Mouse (Mus musculus) liver, adult 10 weeks (tissue): Measurements from ENCODE around the gene Gm765. TPM values are rescaled to one million over a fixed set of nuclear protein-coding genes. Genes with fewer than 3 reads are reported as not detected.

Experiments used
- polyA plus RNA-seq: library from polyadenylated mRNA; stranded (reverse); fragments of 350-450 nt; fragmentation: Illumina TruSeq; extraction: RNeasy Lipid Tissue Mini Kit (QIAGEN cat#74804); gene quantifications from one replicate; pipeline ENCODE4 v1.2.3, GENCODE M21; 2014; ENCODE audit warnings: low read depth, low replicate concordance

Gm765 gene
- 1.6 TPM for polyA plus RNA-seq

GRCm38 (mm10) chr6:98342654-98343053, at the start of gene Gm765:
Gene Gm765, minus strand, starts transcription at chr6:98342754.

